Mouse (Mus musculus) spleen, adult 2 months (tissue): ENCODE data around the gene Tet2.

Experiments used
- CTCF ChIP-seq: fragments of 200-500 bp; IDR thresholded peaks from 2 replicates; pipeline ENCODE4 v1.5.1; 2011; ENCODE audit warnings: mild to moderate bottlenecking, inconsistent platforms; ENCODE audit not compliant: insufficient read depth, insufficient read length, insufficient replicate concordance; ENCODE audit errors: extremely low read depth
- POLR2A ChIP-seq: fragments of 200-500 bp; IDR thresholded peaks from 2 replicates; pipeline ENCODE4 v1.6.1; 2011; ENCODE audit warnings: low read depth, low read length, inconsistent platforms

- TF ChIP-seq POLR2A (no peak), CTCF (no peak)
Measured at GRCm38 (mm10) chr3:133514290-133514689, 30.6 kb downstream of the Tet2 start.
